Mouse (Mus musculus) MEL (cell line): ENCODE measurements around the gene Chsy1. TPM values are rescaled to one million over a fixed set of nuclear protein-coding genes. Genes with fewer than 3 reads are reported as not detected.

Source experiments
- DNase-seq: peaks from one replicate; pipeline ENCODE4 v3.0.0; 2011; ENCODE audit warnings: low read depth, low spot score
- H3K27ac ChIP-seq: 2 replicates; pipeline ENCODE4 v1.5.1; 2012; ENCODE audit warnings: low read depth, mild to moderate bottlenecking, control low read depth, low read length, moderate library complexity; ENCODE audit not compliant: control insufficient read depth
- H3K27me3 ChIP-seq, 2 experiments: fragments of 150-350 bp in 1 of 2; sonication (generic) in 1 of 2; 2 replicates each; pipeline ENCODE4 v1.6.1; 2012; ENCODE audit warnings: low read length in 2 of 2, mild to moderate bottlenecking in 2 of 2, improper control_type of control experiment in 1 of 2, moderate library complexity in 1 of 2; ENCODE audit not compliant: insufficient read depth in 2 of 2, control insufficient read depth in 1 of 2
- H3K36me3 ChIP-seq, 2 experiments: 2 replicates each; pipeline ENCODE4 v1.6.1; 2012 to 2014; ENCODE audit warnings: low read length in 2 of 2, improper control_type of control experiment in 1 of 2, inconsistent platforms in 1 of 2, mild to moderate bottlenecking in 1 of 2; ENCODE audit not compliant: insufficient read depth in 2 of 2, control insufficient read depth in 1 of 2
- H3K4me1 ChIP-seq, 2 experiments: fragments of 150-350 bp in 1 of 2; sonication (generic) in 1 of 2; 2 replicates each; pipeline ENCODE4 v1.6.1; 2012; ENCODE audit warnings: low read length in 2 of 2, improper control_type of control experiment in 1 of 2, mild to moderate bottlenecking in 1 of 2; ENCODE audit not compliant: insufficient read depth in 2 of 2, control insufficient read depth in 1 of 2
- H3K4me3 ChIP-seq, 2 experiments: fragments of 150-350 bp in 1 of 2; sonication (generic) in 1 of 2; 2 replicates each; pipeline ENCODE4 v1.5.1; 2012; ENCODE audit warnings: low read depth in 2 of 2, low read length in 2 of 2, mild to moderate bottlenecking in 2 of 2, moderate library complexity in 2 of 2, control low read depth in 1 of 2, improper control_type of control experiment in 1 of 2; ENCODE audit not compliant: control insufficient read depth in 1 of 2, insufficient read depth in 1 of 2
- H3K79me2 ChIP-seq: 2 replicates; pipeline ENCODE4 v1.6.1; 2012; ENCODE audit warnings: mild to moderate bottlenecking, low read length, moderate library complexity; ENCODE audit not compliant: control insufficient read depth, poor library complexity, insufficient read depth
- H3K9ac ChIP-seq: 2 replicates; pipeline ENCODE4 v1.6.1; 2012; ENCODE audit warnings: low read depth, mild to moderate bottlenecking, control low read depth, low read length, moderate library complexity; ENCODE audit not compliant: control insufficient read depth, poor library complexity, severe bottlenecking
- H3K9me3 ChIP-seq: fragments of 150-350 bp; sonication (generic); replicated peaks from 2 replicates; pipeline ENCODE4 v1.6.1; 2012; ENCODE audit warnings: mild to moderate bottlenecking, low read length, improper control_type of control experiment, moderate library complexity; ENCODE audit not compliant: insufficient read depth
- CHD1 ChIP-seq: IDR thresholded peaks from 2 replicates; pipeline ENCODE4 v1.6.1; 2012; ENCODE audit warnings: low read depth, mild to moderate bottlenecking, inconsistent platforms, low read length, improper control_type of control experiment
- CHD2 ChIP-seq: IDR thresholded peaks from 2 replicates; pipeline ENCODE4 v1.6.1; 2011; ENCODE audit warnings: low read length, improper control_type of control experiment
- CTCF ChIP-seq, 3 experiments: IDR thresholded peaks in 2 of 3; conservative IDR thresholded peaks in 1 of 3; 2 replicates each; pipeline ENCODE4 v1.5.1; 2011 to 2012; ENCODE audit warnings: low read length in 3 of 3, low read depth in 2 of 3, mild to moderate bottlenecking in 2 of 3, improper control_type of control experiment in 1 of 3, inconsistent platforms in 1 of 3, mixed read lengths in 1 of 3, moderate library complexity in 1 of 3; ENCODE audit not compliant: control insufficient read depth in 1 of 3, insufficient read depth in 1 of 3, poor library complexity in 1 of 3, severe bottlenecking in 1 of 3
- GATA1 ChIP-seq: IDR thresholded peaks from 2 replicates; pipeline ENCODE4 v1.6.1; 2011; ENCODE audit warnings: low read depth, low read length, improper control_type of control experiment
- HCFC1 ChIP-seq: IDR thresholded peaks from 2 replicates; pipeline ENCODE4 v1.6.1; 2012; ENCODE audit warnings: low read depth, mild to moderate bottlenecking, inconsistent platforms, low read length, improper control_type of control experiment, moderate library complexity
- JUND ChIP-seq: IDR thresholded peaks from 2 replicates; pipeline ENCODE4 v1.6.1; 2011; ENCODE audit warnings: low read depth, mild to moderate bottlenecking, improper control_type of control experiment, low read length
- KAT2A ChIP-seq: conservative IDR thresholded peaks from 2 replicates; pipeline ENCODE4 v1.6.1; 2012; ENCODE audit warnings: low read depth, low read length, improper control_type of control experiment, inconsistent platforms
- MAFK ChIP-seq: IDR thresholded peaks from 2 replicates; pipeline ENCODE4 v1.6.1; 2011; ENCODE audit warnings: low read depth, mild to moderate bottlenecking, low read length, improper control_type of control experiment, borderline replicate concordance
- MYB ChIP-seq: IDR thresholded peaks from 2 replicates; pipeline ENCODE4 v1.6.1; 2011; ENCODE audit warnings: mild to moderate bottlenecking, low read depth, low read length, improper control_type of control experiment
- MYC ChIP-seq: IDR thresholded peaks from 2 replicates; pipeline ENCODE4 v1.6.1; 2011; ENCODE audit warnings: low read depth, mild to moderate bottlenecking, low read length, improper control_type of control experiment, moderate library complexity
- POLR2AphosphoS2 ChIP-seq: IDR thresholded peaks from 2 replicates; pipeline ENCODE4 v1.6.1; 2011; ENCODE audit warnings: low read length, improper control_type of control experiment
- RAD21 ChIP-seq: IDR thresholded peaks from 2 replicates; pipeline ENCODE4 v1.6.1; 2011; ENCODE audit warnings: mild to moderate bottlenecking, low read depth, low read length, improper control_type of control experiment
- SIN3A ChIP-seq: IDR thresholded peaks from 2 replicates; pipeline ENCODE4 v1.6.1; 2012; ENCODE audit warnings: low read length, improper control_type of control experiment, inconsistent platforms
- TAL1 ChIP-seq: IDR thresholded peaks from 2 replicates; pipeline ENCODE4 v1.6.1; 2012; ENCODE audit warnings: mild to moderate bottlenecking, inconsistent platforms, low read length, moderate library complexity, mixed read lengths
- TBP ChIP-seq: IDR thresholded peaks from 2 replicates; pipeline ENCODE4 v1.8.0; 2011; ENCODE audit warnings: low read depth, low read length, improper control_type of control experiment
- UBTF ChIP-seq: IDR thresholded peaks from 2 replicates; pipeline ENCODE4 v1.6.1; 2012; ENCODE audit warnings: low read depth, mild to moderate bottlenecking, inconsistent platforms, low read length, improper control_type of control experiment, moderate library complexity, borderline replicate concordance; ENCODE audit not compliant: insufficient read depth
- USF2 ChIP-seq, 2 experiments: IDR thresholded peaks; 2 replicates each; pipeline ENCODE4 v1.6.1; 2011 to 2012; ENCODE audit warnings: improper control_type of control experiment in 2 of 2, low read length in 2 of 2, borderline replicate concordance in 1 of 2, inconsistent platforms in 1 of 2, low read depth in 1 of 2, mild to moderate bottlenecking in 1 of 2; ENCODE audit not compliant: insufficient read depth in 1 of 2
- ZMIZ1 ChIP-seq: IDR thresholded peaks from 2 replicates; pipeline ENCODE4 v1.6.1; 2012; ENCODE audit warnings: low read depth, mild to moderate bottlenecking, inconsistent platforms, low read length, improper control_type of control experiment, moderate library complexity
- ZNF384 ChIP-seq: IDR thresholded peaks from 2 replicates; pipeline ENCODE4 v1.6.1; 2012; ENCODE audit warnings: low read depth, mild to moderate bottlenecking, inconsistent platforms, low read length, improper control_type of control experiment
- polyA plus RNA-seq, 2 experiments: library from polyadenylated mRNA; stranded (reverse) in 1 of 2; unstranded in 1 of 2; fragments of >175 nt in 1 of 2; fragments of >200 nt in 1 of 2; gene quantifications; 2 replicates each; pipeline versions ENCODE4 v1.2.1 to v1.2.4; 2012; ENCODE audit warnings: low replicate concordance in 2 of 2, low read depth in 1 of 2; ENCODE audit not compliant: insufficient read length in 2 of 2, insufficient read depth in 1 of 2, missing spikeins in 1 of 2
- total RNA-seq: library from RNA; depleted of rRNA; stranded (reverse); fragments of 300-350 nt; gene quantifications from 2 replicates; pipeline ENCODE4 v1.2.3, GENCODE M21; 2012

Gene Chsy1
- total and polyA plus RNA-seq, 3 experiments = 8.5 to 10.3 TPM; not detected in 1

GRCm38 (mm10) chr7:66090676-66091190, 18.6 kb upstream of the Chsy1 start:
- no peaks in the 10 kb centered on the region for H3K9me3 ChIP-seq
- H3K4me3 ChIP-seq = no peak overlapping the region
- H3K9ac ChIP-seq = no peak overlapping the region
- H3K27ac ChIP-seq = no peak overlapping the region
- TF ChIP-seq JUND = no peak
- no peak for DNase-seq
- no peaks in the 10 kb centered on the region for H3K79me2 ChIP-seq
- no peaks in the 10 kb centered on the region for H3K4me1 ChIP-seq
- peaks cover 0 to 8% of the 10 kb centered on the region in 2 experiments; a peak in 1 of 4 replicates for H3K36me3 ChIP-seq
- H3K27me3 ChIP-seq = no peaks in the 10 kb centered on the region

GRCm38 (mm10) chr7:66091553-66091952, 17.8 kb upstream of the Chsy1 start:
- no peak overlapping the region for H3K4me3 ChIP-seq
- no peaks in the 10 kb centered on the region for H3K79me2 ChIP-seq
- H3K36me3 ChIP-seq = peaks cover 0 to 5% of the 10 kb centered on the region in 2 experiments; a peak in 1 of 4 replicates
- no peaks in the 10 kb centered on the region for H3K9me3 ChIP-seq
- no peak for DNase-seq
- H3K27ac ChIP-seq = no peak overlapping the region
- no peak overlapping the region for H3K9ac ChIP-seq
- H3K4me1 ChIP-seq = no peaks in the 10 kb centered on the region
- H3K27me3 ChIP-seq = no peaks in the 10 kb centered on the region
- TF ChIP-seq MYC = no peak
- TF ChIP-seq POLR2AphosphoS2 = no peak
- no peak for TF ChIP-seq USF2 (IDR thresholded peaks at IDR 0.05; ENCODE audit: borderline replicate concordance in 1 of 2, insufficient read depth in 1 of 2, low read depth in 1 of 2, low read length in 2 of 2)
- no peak for TF ChIP-seq CTCF (IDR thresholded peaks at IDR 0.05 in 2 of 3, conservative IDR thresholded peaks at IDR 0.05 in 1 of 3; ENCODE audit: control insufficient read depth in 1 of 3, insufficient read depth in 1 of 3, low read depth in 2 of 3, low read length in 3 of 3, poor library complexity in 1 of 3, severe bottlenecking in 1 of 3)
- TF ChIP-seq ZNF384 = no peak
- TF ChIP-seq CHD1 = no peak
- no peak for TF ChIP-seq TBP
- TF ChIP-seq UBTF = no peak
- no peak for TF ChIP-seq GATA1
- no peak for TF ChIP-seq CHD2
- TF ChIP-seq TAL1 = no peak
- TF ChIP-seq SIN3A = no peak
- no peak for TF ChIP-seq KAT2A
- TF ChIP-seq MAFK = no peak
- no peak for TF ChIP-seq RAD21
- TF ChIP-seq ZMIZ1 = no peak
- no peak for TF ChIP-seq HCFC1
- no peak for TF ChIP-seq MYB
